Mouse (Mus musculus): ENCODE data around the gene Ap1s1.

Ap1s1 gene

GRCm38 (mm10) chr5:137045402-137046323, at the start of gene Ap1s1:
Gene Ap1s1 (minus strand): TSS chr5:137046135.
- DNase-seq (ENCODE audit: low spot score): peak; percentile 93

DNA sequence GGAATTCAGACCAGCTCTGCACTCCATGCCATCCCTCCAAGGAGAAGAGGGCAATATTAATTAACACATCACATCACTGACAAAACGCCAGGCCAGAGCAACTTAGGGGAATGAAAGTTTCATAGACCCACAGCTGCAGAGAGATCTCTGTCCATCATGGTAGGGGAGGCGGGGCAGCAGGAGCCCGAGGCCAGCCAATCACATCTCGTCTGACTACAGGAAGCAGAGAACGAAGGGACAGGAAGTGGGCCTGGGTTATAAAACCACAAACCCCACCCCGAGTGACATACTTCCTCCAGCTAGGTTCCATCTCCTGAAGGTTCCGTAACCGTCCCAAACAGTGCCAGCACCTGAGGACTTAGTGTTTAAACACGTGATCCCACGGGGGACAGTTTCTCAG, 49.2 kb upstream of the Ap1s1 start:
- no peak for DNase-seq (ENCODE audit: low spot score)

GRCm38 (mm10) chr5:137093720-137094119, 47.8 kb upstream of the Ap1s1 start:
- DNase-seq (ENCODE audit: low spot score): no peak

GRCm38 (mm10) chr5:137091560-137091959, 45.6 kb upstream of the Ap1s1 start:
- no peak for DNase-seq (ENCODE audit: low spot score)

DNA sequence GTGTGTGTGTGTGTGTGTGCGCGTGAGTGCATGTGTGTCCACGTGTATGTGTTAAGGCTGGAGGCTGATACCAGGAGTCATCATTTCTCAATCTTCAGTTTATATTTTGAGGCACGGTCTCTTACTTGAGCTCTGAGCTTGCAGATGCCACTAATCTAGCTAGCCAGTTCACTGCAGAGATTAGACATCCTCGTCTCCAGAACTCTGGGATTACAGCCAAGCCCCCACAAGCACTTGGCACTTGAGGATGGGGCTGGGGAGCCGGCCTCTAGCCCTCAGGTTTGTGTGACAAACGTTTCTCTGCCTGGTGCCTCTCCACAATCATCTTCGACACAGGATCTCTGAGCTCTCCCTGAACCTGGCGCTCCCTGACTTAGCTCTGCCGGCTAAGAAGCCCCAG, 44.9 kb upstream of the Ap1s1 start:
- no peak for DNase-seq (ENCODE audit: low spot score)

GRCm38 (mm10) chr5:137087410-137087809, 41.5 kb upstream of the Ap1s1 start:
- DNase-seq (ENCODE audit: low spot score): no peak

GRCm38 (mm10) chr5:137085731-137086130, 39.8 kb upstream of the Ap1s1 start:
- no peak for DNase-seq (ENCODE audit: low spot score)

DNA sequence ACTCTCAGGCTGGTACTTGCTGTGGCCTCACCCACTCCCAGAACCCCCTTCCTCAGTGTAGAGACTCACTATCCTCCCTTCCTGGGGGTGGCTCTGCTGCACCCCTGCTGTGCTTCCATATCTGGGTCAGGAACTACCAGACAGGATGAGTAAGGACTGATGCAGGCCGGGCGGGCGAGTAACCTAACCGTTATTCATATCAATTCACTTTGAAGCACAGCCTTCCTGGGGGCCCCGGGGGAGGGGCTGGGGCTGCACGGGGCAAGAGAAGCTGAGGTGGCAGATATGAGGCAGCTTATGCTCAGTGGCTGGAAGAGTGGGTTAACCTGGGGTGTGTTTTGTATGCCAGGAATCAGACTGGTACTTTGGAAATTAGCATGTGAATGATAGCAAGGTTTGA, 39.1 kb upstream of the Ap1s1 start:
- no peak for DNase-seq (ENCODE audit: low spot score)

DNA sequence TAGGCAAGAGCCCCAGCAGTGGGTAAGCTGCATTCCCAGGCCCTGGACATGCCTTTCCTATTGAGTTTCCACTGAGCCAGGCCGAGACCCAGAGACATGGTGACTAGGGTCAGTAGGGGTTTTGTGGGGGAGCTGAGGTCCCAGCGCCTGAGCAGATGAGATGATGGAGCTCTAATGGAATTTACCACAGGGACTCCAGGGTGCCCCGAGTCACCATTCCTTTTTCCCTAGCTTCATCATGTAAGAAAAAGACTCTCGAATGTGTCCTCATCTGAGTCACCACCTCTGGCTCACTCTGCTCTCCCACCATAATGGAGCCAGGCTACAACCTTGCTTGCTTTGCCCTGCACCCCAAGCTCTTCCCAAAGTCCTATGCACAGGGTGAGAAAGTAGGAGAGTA, 37.1 kb upstream of the Ap1s1 start:
- no peak for DNase-seq (ENCODE audit: low spot score)

DNA sequence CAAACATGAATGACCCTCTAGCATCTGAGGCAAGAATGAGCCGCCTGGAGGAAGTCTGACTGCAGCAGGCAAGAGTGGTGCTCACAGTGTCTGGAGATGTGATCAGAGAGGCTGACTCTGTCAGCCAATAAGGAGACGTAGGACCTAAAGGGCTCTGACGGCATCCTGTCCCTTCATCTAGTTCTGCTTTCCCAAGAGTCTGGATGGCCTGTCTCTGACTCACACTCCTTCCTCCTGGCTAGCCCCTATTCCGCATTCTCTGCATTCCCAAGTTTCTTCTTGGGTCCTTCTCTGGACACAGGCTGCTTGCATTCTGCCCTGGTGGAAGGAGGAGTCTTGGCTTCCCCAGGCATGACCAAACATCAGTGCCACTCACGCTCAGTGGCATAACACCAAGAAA, 33.9 kb upstream of the Ap1s1 start:
- no peak for DNase-seq (ENCODE audit: low spot score)

DNA sequence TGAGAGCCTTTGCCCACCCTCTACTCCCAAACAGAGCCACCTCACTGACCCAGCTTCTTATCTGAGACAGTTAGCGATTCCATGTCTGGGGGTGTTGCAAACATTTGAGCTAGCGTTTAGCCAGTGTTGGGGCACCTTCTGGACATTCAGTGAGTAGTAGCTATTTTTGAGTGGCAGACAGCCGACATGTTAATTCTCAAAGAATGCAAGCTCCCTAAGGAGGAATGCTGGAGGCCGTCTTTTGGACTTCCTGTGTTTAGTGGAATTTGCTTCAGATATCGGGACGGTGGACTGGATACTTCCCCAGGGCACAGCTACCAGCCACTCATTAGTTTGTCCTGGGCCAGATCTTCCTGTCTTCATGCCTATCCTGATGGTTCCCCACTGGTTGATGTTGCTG, 32.7 kb upstream of the Ap1s1 start:
- DNase-seq (ENCODE audit: low spot score): no peak

DNA sequence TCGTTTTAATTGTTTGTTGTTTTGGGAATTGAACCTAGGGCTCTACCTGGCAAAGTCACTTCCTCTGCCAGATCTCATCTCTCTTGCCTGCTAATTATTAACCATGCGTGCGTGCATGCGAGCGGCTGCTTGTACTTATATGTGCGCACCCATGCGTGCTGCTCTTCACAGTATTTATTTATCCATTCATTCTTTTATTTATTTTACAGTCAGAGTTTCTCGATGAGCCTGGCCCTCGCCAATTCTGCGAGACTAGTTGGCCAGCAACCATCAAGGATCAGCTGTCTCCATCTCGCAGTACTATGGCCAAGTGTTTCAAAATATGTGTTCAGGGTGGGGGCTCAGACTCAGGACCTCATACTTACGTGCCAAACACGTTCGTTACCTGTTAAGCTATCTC, 32.1 kb upstream of the Ap1s1 start:
- no peak for DNase-seq (ENCODE audit: low spot score)

DNA sequence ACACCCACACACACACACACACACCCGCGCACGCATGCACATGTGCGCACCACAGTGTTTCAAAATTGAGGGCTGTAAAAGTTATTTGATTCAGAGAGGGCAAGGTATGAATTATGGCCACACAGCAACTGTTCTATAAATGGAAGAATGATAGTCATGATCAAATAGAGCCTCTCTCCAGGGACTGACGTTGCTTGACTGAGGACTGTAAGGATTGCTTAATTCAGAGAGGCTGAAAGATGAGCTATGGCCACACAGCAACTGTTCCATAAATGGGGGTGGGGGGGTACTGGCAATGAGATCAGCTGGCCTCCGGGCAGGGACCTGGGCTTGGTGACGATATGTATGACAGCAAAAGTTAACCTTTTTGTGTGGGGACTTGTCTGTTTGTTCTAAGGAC, 31.3 kb upstream of the Ap1s1 start:
- DNase-seq (ENCODE audit: low spot score): no peak

- DNase-seq (ENCODE audit: low spot score): no peak
These were observed 30.4 kb upstream of the Ap1s1 start for GRCm38 (mm10) chr5:137076191-137076930.

- no peak for DNase-seq (ENCODE audit: low spot score)
These were observed 29.8 kb upstream of the Ap1s1 start for GRCm38 (mm10) chr5:137075726-137076125.

GRCm38 (mm10) chr5:137074191-137074651, 28.3 kb upstream of the Ap1s1 start:
- DNase-seq (ENCODE audit: low spot score): no peak

DNA sequence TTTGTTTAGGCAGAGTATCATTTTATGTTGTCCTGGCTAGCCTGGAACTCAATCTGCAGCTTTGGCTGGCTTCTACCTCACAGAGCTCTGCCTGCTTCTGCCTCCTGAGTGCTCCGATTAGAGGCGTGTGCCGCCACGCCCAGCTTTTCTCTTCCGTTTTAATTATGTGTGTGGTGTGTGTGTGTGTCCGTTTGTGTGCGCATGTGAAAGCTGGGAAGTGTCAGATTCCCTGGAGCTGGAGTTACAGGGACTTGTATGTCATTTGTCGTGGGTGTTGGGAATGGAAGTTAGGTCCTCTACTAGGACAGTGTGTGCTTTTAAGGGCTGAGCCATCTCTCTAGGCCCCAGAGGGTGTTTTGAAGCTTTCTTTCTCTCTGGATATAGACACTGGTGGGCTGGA, 27.2 kb upstream of the Ap1s1 start:
- DNase-seq (ENCODE audit: low spot score): no peak

DNA sequence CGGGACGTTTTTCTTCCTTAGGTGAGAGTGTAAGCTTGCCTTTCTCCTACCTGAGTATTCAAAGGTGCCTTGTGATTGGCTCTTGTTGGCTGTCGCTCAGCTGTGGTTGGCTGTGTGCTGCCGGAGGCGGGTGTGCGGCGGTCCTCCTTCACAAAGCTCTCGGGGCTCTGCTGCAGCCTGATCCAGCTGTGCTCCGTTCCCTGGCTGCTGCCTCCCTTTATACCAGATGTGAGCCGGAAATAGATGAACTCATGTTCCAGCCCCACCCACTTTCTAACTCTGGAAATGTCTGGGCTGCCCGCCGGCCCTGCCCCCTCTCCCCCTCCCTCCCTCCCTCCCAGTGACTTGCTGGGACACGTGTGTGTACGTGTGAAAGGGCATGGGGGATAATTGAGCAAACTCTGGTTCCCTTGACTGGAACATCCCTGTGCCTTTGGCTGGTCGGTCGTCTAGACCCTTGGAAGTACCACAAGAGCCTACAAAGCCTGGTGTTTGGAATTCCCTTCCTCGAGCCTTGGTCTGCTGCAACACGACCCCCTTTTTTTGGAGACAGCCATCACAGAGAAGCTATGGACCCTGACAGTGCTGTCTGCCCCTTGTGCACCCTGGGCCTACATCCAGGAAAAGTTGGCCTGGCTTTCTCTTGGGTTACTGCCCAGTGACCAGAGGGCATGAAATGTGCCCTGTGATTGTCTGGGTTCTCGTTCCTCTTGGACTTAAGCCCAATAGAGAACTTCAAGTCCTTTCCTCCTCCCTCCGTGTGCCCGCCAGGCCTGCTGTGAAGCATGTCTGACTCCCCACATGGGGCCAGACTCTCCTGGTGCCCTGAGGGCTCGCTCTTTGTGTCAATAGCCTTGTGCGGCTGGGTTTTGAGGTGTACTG, 26.4 kb upstream of the Ap1s1 start, which contains the start of gene Serpine1:
TSS of gene Serpine1 (minus strand) at position 190 of the 882 bp plus-strand sequence.
- DNase-seq (ENCODE audit: low spot score): no peak

- no peak for DNase-seq (ENCODE audit: low spot score)
These were observed 25.1 kb upstream of the Ap1s1 start for GRCm38 (mm10) chr5:137070881-137071605.

DNA sequence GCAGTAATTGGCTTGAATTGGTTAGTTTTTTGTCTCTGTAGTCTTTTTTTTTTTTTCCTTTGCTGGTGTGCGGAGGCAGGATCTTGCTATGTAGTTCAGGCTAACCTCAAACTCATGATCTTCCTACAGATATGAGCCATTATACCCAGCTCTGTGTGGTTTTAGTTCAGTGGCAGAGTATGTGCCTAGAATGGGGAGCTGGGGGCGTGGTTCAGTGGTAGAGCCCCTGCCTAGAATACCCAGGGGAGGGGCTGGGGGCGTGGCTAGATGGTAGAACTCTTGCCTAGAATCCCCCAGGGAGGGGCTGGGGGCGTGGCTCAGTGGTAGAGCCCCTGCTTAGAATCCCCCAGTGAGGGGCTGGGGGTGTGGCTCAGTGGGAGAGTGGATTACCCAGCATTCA, 22.8 kb upstream of the Ap1s1 start:
- no peak for DNase-seq (ENCODE audit: low spot score)

DNA sequence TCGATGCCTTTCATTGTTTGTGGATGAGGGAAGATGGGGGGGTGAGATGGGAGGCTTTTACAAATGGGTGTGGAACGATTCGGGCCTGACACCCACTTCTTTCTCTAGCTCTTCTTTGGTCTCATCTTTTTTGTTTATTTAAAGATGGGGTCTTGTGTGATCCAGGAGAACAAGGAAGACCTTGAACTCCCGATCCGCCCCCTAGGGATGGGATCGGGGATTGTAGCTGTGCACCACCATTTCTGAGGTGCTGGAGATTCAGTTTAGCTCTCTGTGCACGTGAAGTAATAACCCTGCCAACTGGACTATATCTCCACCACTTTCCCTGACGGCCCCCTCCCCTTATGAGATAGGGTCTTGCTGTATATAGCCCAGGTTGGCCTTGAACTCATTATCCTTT, 20.0 kb upstream of the Ap1s1 start:
- no peak for DNase-seq (ENCODE audit: low spot score)

Measured in layer of hippocampus, adult 9-10 months (tissue).